Mouse (Mus musculus) urinary bladder, postnatal 36 days (tissue): ENCODE measurements around the gene Cops7a.

ENCODE experiments used
- DNase-seq, 2 experiments: peaks; one replicate each; pipeline ENCODE4 v3.0.0; 2022; ENCODE audit warnings: low spot score in 2 of 2, mixed read lengths in 1 of 2

Gene Cops7a

GRCm38 (mm10) chr6:124959960-124960359 is 5.4 kb downstream of the Cops7a start:
- no peak for DNase-seq

- no peak for DNase-seq
Observed at GRCm38 (mm10) chr6:124958127-124958526, 7.2 kb downstream of the Cops7a start.

- no peak for DNase-seq
Observed at GRCm38 (mm10) chr6:124955212-124955611, 10.1 kb downstream of the Cops7a start.

- no peak for DNase-seq
Observed at GRCm38 (mm10) chr6:124953991-124954715, 11.2 kb downstream of the Cops7a start.

- DNase-seq = no peak
Observed at GRCm38 (mm10) chr6:124943526-124943925, 21.8 kb downstream of the Cops7a start.

- DNase-seq = no peak
Observed at GRCm38 (mm10) chr6:124941679-124942078, 23.7 kb downstream of the Cops7a start.

- no peak for DNase-seq
Observed at GRCm38 (mm10) chr6:124938554-124938953, 26.8 kb downstream of the Cops7a start.

- DNase-seq = no peak
Observed at GRCm38 (mm10) chr6:124937493-124937892, 27.8 kb downstream of the Cops7a start.

GRCm38 (mm10) chr6:124936681-124937080 is 28.7 kb downstream of the Cops7a start:
- DNase-seq = no peak

- no peak for DNase-seq
Observed at GRCm38 (mm10) chr6:124934670-124935069, 30.7 kb downstream of the Cops7a start.

GRCm38 (mm10) chr6:124933127-124933526 is 32.2 kb downstream of the Cops7a start:
- no peak for DNase-seq

- no peak for DNase-seq
Observed at GRCm38 (mm10) chr6:124932314-124932695, 33.0 kb downstream of the Cops7a start.

- peak in 1 of 2 experiments; percentile 33 for DNase-seq
Observed at GRCm38 (mm10) chr6:124931525-124932313, 33.6 kb downstream of the Cops7a start.

- peak; percentile 99 for DNase-seq
Observed at GRCm38 (mm10) chr6:124930754-124931524, 34.4 kb downstream of the Cops7a start, which contains the start of gene Mlf2. Gene Mlf2 (plus strand): TSS chr6:124931386.

GRCm38 (mm10) chr6:124930231-124930630 is 35.1 kb downstream of the Cops7a start:
- DNase-seq = peak in 1 of 2 experiments; percentile 47

GRCm38 (mm10) chr6:124925941-124926340 is 39.4 kb downstream of the Cops7a start:
- peak in 1 of 2 experiments; percentile 20 for DNase-seq

- DNase-seq = no peak
Observed at GRCm38 (mm10) chr6:124925173-124925793, 40.1 kb downstream of the Cops7a start.

- DNase-seq = no peak
Observed at GRCm38 (mm10) chr6:124921539-124921938, 43.8 kb downstream of the Cops7a start.

- no peak for DNase-seq
Observed at GRCm38 (mm10) chr6:124920318-124921085, 44.8 kb downstream of the Cops7a start.

- peak; percentile 79 to 90 for DNase-seq
Observed at GRCm38 (mm10) chr6:124919695-124920317, 45.5 kb downstream of the Cops7a start, which contains the start of gene Ptms. Gene Ptms (minus strand): TSS chr6:124920103.
